Mouse (Mus musculus) thymus, adult 2 months (tissue): Measurements from ENCODE around the gene Spo11.

Experiments used
- CTCF ChIP-seq: fragments of 200-500 bp; IDR thresholded peaks from 2 replicates; pipeline ENCODE4 v1.5.1; 2012; ENCODE audit warnings: mild to moderate bottlenecking, control low read depth, low read length, moderate library complexity, borderline replicate concordance; ENCODE audit not compliant: control insufficient read depth, poor library complexity, insufficient read depth; ENCODE audit errors: extremely low read depth
- POLR2A ChIP-seq: fragments of 200-500 bp; IDR thresholded peaks from 2 replicates; pipeline ENCODE4 v1.6.1; 2012; ENCODE audit warnings: mild to moderate bottlenecking, low read length, control low read depth, moderate library complexity; ENCODE audit not compliant: control insufficient read depth, poor library complexity, insufficient read depth; ENCODE audit errors: extremely low read depth

DNA sequence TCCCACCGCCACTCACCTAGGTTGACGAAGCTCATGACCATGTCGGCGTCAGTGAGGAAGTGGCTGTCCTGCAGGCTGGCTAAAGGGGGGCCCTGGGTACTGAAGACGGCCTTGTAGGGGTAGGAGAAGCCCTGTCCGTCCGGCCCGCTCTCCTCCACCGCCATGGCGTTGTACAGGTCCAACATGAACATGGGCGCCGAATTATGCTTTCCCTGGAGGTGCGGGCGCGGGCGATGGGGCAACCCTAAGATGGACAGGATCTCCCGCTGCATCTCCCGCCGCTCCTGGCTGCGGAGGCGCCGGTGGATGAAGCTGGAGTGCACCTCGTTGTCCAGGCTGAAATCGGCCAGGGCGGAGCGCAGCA is 37.9 kb upstream of the Spo11 start:
- TF ChIP-seq CTCF (no peak), POLR2A (0 out of 2 replicates have a peak, but pooled peaks have one; percentile 2)
